Mouse (Mus musculus): ENCODE data around the gene Sdf2.

The Sdf2 gene

DNA sequence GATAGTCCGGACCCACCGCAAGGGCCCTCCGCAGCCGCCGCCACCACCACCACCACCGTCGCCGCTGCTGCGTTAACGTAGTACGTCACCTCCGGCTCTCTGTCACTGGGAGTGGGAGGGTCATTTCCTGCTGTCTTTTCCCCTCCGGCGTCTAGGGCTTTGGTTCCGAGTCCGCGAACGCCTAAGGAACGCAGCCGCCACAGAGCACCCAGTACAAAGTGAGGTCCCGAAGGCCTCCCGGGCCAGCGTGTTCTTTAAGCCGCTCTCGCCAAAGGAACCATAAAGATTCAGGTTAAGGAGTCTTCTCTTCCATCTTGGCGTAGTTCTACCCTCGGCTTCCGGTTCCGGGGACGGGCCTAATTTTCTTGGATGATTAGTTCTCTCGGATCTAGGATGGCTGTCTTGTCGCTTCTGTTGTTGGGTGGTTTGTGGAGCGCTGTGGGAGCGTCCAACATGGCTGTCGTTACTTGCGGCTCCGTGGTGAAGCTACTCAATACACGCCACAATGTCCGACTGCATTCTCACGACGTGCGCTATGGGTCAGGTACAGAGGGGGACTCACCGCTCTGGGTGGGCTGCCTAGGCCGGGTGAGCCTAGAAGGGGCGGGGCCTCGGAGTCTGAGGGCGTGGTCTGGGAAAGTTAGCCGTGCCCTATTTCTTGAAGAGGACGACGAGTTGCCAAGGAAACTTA, at the start of gene Sdf2, which contains the start of gene Supt6:
TSS of gene Sdf2 (plus strand) at position 120 of the 691 bp plus-strand sequence.
TSS of gene Supt6 (minus strand) at position 361 of the 691 bp plus-strand sequence.
- peak; percentile 83 for DNase-seq

- DNase-seq: no peak
Measured at GRCm38 (mm10) chr11:78202372-78202771, 43.2 kb upstream of the Sdf2 start.

DNA sequence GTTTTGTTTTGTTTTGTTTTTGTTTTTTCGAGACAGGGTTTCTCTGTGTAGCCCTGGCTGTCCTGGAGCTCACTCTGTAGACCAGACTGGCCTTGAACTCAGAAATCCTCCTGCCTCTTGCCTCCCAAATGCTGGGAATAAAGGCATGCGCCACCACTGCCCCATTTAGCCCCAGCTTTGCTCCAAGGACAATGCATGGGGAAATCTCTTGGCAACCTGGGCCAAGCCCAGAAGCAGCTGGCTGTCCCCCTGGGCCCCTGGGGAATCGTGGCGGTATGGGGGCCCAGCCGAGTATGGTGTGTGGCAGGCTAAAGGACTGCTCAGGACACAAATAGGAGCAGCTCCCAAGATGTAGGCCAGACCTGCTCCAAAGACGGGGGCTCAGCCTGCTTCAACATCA, 41.3 kb upstream of the Sdf2 start:
- no peak for DNase-seq

DNA sequence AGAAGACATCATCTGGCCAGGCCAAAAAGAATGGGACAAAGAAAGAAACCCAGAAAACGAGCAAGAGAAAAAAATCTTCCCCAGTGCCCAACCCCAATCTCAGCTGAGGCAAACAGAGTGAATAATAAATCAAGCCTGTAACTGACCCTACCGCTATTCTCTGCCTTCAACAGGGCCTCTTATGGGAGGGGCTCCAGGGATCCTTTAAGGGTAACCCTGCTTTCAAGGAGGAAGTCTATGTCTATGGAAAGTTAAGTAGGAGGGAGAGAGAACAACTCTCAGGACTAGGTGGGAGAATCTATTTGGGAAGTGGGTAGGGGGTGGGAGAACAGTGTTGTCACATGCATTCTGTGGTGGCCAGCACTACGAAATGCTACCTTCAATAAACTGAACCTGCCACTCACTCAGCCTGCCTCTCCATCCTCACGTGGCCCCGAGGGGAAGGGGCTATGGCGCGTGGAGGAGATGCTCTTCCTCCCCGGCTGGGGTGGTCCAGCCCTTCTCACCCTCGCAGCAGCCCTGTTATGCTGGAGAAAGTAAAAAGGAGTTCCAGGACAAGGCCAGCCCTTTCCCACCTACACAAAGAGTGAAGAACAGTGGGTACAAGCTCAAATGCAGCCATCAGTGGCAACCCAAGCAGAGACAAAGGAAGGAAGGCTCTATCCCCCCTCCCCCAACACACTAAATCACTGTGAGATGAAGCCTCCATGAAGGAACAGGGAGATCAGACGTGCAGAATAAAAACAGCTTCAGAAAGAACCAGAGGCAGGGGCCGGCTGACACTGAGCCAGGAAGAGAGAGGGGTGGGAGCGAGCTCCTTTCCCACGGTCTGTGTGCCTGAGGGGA, 40.0 kb upstream of the Sdf2 start:
- DNase-seq: no peak

DNA sequence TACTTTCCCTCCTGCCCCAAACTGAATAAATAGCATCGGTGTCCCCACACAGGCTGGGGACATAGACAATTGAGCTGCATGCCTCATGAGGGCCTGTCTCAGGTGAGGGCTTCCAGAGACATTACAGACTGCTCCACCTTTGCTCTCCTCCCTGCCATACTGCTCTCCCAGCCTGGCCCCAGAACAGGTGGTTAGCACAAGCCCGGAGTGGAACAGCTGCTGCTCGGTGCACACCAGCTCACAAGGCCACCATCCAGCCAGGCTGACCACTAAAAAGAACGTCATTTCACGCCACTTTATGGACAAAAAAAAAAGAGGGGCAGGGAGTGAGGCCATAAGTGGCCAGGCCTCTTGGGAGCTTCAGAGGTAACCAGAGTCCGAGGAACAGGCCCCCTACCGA, 38.4 kb upstream of the Sdf2 start:
- no peak for DNase-seq

GRCm38 (mm10) chr11:78209886-78210285, 35.7 kb upstream of the Sdf2 start:
- DNase-seq: no peak

DNA sequence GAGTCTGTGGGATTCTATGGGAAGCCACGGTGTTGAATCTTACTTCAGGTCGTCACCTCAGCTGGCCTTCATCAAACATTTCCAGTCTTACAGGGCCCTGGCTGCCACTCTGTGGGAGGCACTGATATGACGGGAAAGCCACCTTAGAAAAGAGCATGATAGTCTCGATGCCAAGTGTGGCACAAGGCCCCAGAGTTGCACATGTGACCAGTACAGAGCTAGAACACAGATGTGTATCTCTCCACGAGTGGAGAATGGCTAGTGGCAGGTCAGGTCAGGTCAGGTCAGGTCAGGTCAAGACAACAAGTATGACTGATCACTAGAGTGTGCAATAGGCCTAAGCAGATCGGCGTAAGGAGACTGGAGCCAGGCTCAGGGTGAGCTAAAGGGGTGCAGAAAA, 34.9 kb upstream of the Sdf2 start:
- no peak for DNase-seq

- DNase-seq: no peak
Measured at GRCm38 (mm10) chr11:78211513-78211912, 34.0 kb upstream of the Sdf2 start.

- no peak for DNase-seq
Measured at GRCm38 (mm10) chr11:78213086-78213817, 32.3 kb upstream of the Sdf2 start.

DNA sequence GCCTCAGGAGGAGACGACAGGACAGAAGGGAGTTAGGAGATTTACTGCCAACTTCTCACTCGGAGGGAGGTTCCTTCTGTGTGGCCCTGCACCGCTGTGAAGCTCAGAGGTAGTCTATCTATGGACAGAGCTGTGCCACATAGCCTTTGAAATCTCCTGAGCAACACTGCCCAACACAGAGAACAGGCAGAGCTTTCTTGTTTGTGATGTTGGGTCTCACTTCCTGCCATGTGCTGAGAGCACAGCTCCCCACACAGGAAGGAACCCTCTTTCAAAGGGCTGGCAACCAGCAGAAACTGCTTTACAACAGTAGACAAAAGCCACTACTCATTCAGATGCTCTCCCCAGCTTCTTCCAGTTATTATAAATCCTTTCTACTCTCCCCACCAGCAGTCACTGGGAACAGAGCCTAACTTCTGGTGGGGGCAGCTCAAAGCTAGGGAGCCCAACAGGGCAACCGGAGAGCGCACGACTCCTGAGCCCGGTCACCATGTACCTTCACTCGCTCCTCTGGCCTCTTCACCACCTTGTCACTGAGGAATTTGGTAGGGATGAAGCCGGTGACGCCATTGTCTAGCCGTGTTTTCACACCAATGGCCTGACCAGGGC, 29.7 kb upstream of the Sdf2 start:
- DNase-seq: peak; percentile 60

GRCm38 (mm10) chr11:78223586-78223985, 22.0 kb upstream of the Sdf2 start:
- DNase-seq: no peak

DNA sequence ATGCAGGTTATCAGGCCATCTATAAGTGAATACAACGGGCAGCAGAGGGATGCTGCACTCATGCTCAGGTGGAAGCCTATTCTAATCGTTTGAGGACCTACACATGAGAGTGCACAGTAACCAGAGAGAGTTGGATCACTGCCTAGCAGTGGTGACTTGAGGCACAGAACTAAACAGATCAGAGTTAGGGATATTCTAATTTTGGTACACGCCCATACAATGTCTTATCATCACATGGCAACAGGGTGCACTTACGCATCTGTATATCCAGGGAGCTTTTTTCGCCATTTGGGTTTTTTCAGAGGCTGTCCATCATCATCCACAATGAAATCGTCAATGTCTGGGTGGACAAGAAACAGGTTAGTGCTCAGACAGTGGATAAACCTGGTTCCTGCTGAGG, 14.0 kb upstream of the Sdf2 start:
- DNase-seq: no peak

- peak; percentile 91 for DNase-seq
Measured at GRCm38 (mm10) chr11:78240193-78240857, 5.2 kb upstream of the Sdf2 start.

- DNase-seq: no peak
Measured at GRCm38 (mm10) chr11:78245261-78245626, 302 bp upstream of the Sdf2 start.

- no peak for DNase-seq
Measured at GRCm38 (mm10) chr11:78246318-78247011, 919 bp downstream of the Sdf2 start.

DNA sequence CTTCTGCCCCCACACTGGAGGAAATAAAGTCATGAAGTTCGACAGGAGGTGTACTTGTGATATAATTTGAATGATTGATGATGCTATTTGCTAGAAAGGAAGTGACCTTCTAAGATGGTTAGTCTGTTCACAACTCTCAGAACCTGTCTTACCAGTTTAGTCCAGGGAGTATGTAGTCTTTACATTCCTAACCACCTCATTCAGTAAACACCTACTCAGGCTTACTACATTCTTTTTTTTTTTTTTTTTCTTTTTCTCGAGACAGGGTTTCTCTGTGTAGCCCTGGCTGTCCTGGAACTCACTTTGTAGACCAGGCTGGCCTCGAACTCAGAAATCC, 1.4 kb downstream of the Sdf2 start:
- no peak for DNase-seq

GRCm38 (mm10) chr11:78247727-78248140, 2.2 kb downstream of the Sdf2 start:
- DNase-seq: no peak

- no peak for DNase-seq
Measured at GRCm38 (mm10) chr11:78256618-78257017, 11.1 kb downstream of the Sdf2 start.

DNA sequence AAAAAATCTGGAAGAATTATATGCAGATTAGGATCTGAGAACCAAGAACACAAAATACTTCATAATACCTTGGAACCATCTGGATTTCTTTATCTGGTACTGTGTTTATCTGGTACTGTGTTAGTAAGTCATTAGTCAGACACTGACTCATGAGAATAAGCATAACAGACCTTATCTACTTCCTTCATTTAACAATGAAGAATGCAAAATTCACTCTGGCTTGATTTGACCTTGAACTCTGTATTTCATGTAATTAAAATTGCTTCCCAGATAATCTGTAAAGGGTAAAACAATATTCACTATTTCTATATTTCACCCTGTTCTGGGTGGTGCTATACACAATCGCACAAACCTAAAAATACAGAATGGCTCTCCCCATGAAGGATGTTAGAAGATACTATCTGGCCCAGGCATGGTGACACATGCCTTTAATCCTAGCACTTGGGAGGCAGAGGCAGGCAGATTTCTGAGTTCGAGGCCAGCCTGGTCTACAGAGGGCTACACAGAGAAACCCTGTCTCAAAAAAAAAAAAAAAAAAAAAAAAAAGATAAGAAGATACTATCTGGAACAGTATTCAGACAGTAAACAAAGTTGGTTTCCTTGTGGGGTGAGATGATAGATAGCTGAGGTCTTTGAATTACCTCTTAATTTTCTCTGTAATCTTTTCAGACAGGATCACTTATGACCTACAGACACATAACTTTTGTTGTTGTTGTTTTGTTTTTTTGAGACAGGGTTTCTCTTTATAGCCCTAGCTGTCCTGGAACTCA, 15.1 kb downstream of the Sdf2 start:
- DNase-seq: no peak

GRCm38 (mm10) chr11:78261380-78262352, 16.1 kb downstream of the Sdf2 start, which contains the start of gene 2610507B11Rik:
Gene 2610507B11Rik (plus strand): TSS chr11:78261752.
- peak; percentile 90 for DNase-seq

All from layer of hippocampus, adult 9-11 months (tissue).